Mouse (Mus musculus) midbrain, embryonic 14.5 days (tissue): ENCODE measurements at regions not wholly inside any gene's neighbourhood (a gene's known extent, or its start where the extent isn't known, plus 50 kb on each side); places are given as distances from the start of the nearest gene placed in this dataset.

ENCODE experiments used
- ATAC-seq: fragments of 200-750 bp; cut with Nextera tagmentation; 2 replicates; pipeline ENCODE4 v1.8.0; 2017; ENCODE audit warnings: moderate number of reproducible peaks, moderate library complexity; ENCODE audit not compliant: low FRiP score, low TSS enrichment
- DNase-seq: peaks from one replicate; pipeline ENCODE4 v3.0.0-alpha.2; 2015
- H3K27ac ChIP-seq: fragments of 300-500 bp; sonication (generic); replicated peaks from 2 replicates; pipeline ENCODE4 v1.5.1; 2014; ENCODE audit warnings: mild to moderate bottlenecking, low read depth, low read length, moderate library complexity
- H3K27me3 ChIP-seq: fragments of 300-500 bp; sonication (generic); 2 replicates; pipeline ENCODE4 v1.6.1; 2014; ENCODE audit warnings: low read length, control low read depth, mixed read lengths; ENCODE audit not compliant: control insufficient read depth, insufficient read depth
- H3K36me3 ChIP-seq: fragments of 300-500 bp; sonication (generic); 2 replicates; pipeline ENCODE4 v1.6.1; 2014; ENCODE audit warnings: low read length, control low read depth; ENCODE audit not compliant: control insufficient read depth, insufficient read depth
- H3K4me1 ChIP-seq: fragments of 300-500 bp; sonication (generic); 2 replicates; pipeline ENCODE4 v1.6.1; 2014; ENCODE audit warnings: mild to moderate bottlenecking, antibody characterized with exemption, low read length, control low read depth; ENCODE audit not compliant: control insufficient read depth, insufficient read depth
- H3K4me2 ChIP-seq: fragments of 300-500 bp; sonication (generic); 2 replicates; pipeline ENCODE4 v1.6.1; 2014; ENCODE audit warnings: mild to moderate bottlenecking, low read length, moderate library complexity
- H3K4me3 ChIP-seq: fragments of 300-500 bp; sonication (generic); replicated peaks from 2 replicates; pipeline ENCODE4 v1.5.1; 2014; ENCODE audit warnings: low read depth, low read length
- H3K9ac ChIP-seq: fragments of 300-500 bp; sonication (generic); replicated peaks from 2 replicates; pipeline ENCODE4 v1.6.1; 2014; ENCODE audit warnings: mild to moderate bottlenecking, low read length, moderate library complexity
- H3K9me3 ChIP-seq: fragments of 300-500 bp; sonication (generic); 2 replicates; pipeline ENCODE4 v1.6.1; 2016; ENCODE audit warnings: low read length, control low read depth, mixed read lengths; ENCODE audit not compliant: control insufficient read depth
- WGBS: fragments of 180-500 bp; shearing (Covaris S2); extraction: QIAGEN DNeasy Blood & Tissue Kit; methylation state at CpG from one replicate; pipeline ENCODE4 v1.1.7; 2014; 5-methylcytosine and 5-hydroxymethylcytosine counted together

DNA sequence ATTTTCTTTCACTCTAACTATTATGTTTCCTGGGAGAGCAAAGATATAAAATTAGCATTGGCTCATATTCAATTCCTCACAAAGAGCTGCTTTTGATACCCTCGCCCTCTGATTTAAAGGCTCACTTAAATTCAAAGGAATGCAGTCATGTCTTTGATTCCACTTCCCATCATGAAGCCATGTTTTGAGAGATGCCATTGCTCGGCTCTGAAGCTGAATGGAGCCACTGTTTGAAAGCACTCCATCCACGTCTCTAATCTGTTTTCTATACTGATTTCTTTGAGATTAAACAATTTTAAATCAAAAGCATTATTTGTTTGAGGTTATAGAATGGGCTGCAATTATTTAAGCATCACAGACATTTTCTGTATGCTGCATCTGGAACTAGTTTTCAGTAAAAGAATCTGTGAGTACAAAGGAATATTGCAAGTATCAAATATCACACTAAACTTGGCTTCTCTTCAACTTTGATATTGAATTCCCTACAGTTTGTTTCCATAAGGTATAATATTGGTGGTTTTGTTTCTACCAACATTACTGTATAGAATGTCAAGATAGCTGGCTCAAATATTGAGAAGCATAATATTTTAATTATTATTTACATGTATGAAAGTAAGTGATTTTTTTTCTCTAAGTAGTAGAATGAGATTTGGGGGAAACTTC is 126.4 kb downstream of the Rpl10l start:
- Histone ChIP-seq H3K27me3 (no peaks in the 10 kb centered on the region), H3K36me3 (no peaks in the 10 kb centered on the region), H3K4me2 (no peak overlapping the region), H3K4me1 (no peaks in the 10 kb centered on the region), H3K4me3 (no peak overlapping the region), H3K27ac (no peak overlapping the region), H3K9ac (no peak overlapping the region), H3K9me3 (no peaks in the 10 kb centered on the region)
- DNase-seq, result peak; percentile 39
- WGBS, result 7% methylated on average over 3 of the region's 3 CpGs
- ATAC-seq, result peak; percentile 47; the same call in 1 of the 2 replicates

DNA sequence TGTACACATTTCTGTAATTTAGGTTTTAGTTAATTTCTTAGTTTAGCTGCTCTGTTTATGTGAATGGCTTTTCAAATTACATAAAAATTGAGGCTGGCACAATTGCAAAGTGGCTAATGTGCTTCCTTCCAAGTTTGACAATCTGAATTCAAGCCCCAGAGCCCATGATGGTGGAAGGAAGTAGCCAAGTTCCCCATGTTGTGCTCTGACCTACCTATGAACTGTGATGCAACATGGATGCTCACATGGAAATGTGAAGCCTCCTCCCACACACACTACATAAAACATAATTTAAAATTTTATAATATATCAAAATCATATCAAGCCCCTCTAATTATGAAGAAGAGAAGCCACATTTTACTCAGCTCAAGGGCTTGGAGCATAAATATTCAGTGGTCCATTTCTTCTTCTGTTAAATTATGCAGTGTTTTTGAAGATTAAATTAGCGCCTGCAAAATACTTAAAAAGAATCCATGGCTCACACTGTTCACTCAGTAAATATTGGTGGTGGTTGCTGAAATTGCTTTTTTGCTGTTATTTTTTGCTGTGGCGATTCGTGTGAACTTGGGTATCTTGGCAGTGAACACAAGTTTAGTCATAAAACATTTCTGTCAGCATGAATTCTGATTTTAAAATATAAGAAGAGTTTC is 127.1 kb downstream of the Rpl10l start:
- no peaks in the 10 kb centered on the region for H3K9me3 ChIP-seq
- no peaks in the 10 kb centered on the region for H3K27me3 ChIP-seq
- WGBS, result 54% methylated on average over 3 of the region's 3 CpGs
- no peak overlapping the region for H3K27ac ChIP-seq
- no peaks in the 10 kb centered on the region for H3K36me3 ChIP-seq
- peak; percentile 42; the same call in 1 of the 2 replicates for ATAC-seq
- no peaks in the 10 kb centered on the region for H3K4me1 ChIP-seq
- no peak overlapping the region for H3K4me3 ChIP-seq
- peak; percentile 7 for DNase-seq
- no peak overlapping the region for H3K9ac ChIP-seq
- no peak overlapping the region for H3K4me2 ChIP-seq

GRCm38 (mm10) chr12:66130909-66131308 is 153.3 kb downstream of the Rpl10l start:
- Histone ChIP-seq H3K36me3 (no peaks in the 10 kb centered on the region), H3K4me1 (no peaks in the 10 kb centered on the region), H3K27ac (no peak overlapping the region), H3K4me2 (no peak overlapping the region), H3K4me3 (no peak overlapping the region), H3K9ac (no peak overlapping the region), H3K27me3 (no peaks in the 10 kb centered on the region), H3K9me3 (no peaks in the 10 kb centered on the region)
- ATAC-seq (no peak), DNase-seq (peak; percentile 74)
- WGBS, result 47% methylated on average over 1 of the region's 1 CpGs

GRCm38 (mm10) chr12:66119565-66119964 is 164.6 kb downstream of the Rpl10l start:
- no peaks in the 10 kb centered on the region for H3K36me3 ChIP-seq
- no peaks in the 10 kb centered on the region for H3K4me1 ChIP-seq
- no peaks in the 10 kb centered on the region for H3K9me3 ChIP-seq
- DNase-seq (peak; percentile 11), ATAC-seq (no peak)
- WGBS, result 12% methylated on average over 1 of the region's 1 CpGs
- H3K27me3 ChIP-seq, result no peaks in the 10 kb centered on the region
- no peak overlapping the region for H3K27ac ChIP-seq
- H3K9ac ChIP-seq, result no peak overlapping the region
- no peak overlapping the region for H3K4me2 ChIP-seq
- no peak overlapping the region for H3K4me3 ChIP-seq

DNA sequence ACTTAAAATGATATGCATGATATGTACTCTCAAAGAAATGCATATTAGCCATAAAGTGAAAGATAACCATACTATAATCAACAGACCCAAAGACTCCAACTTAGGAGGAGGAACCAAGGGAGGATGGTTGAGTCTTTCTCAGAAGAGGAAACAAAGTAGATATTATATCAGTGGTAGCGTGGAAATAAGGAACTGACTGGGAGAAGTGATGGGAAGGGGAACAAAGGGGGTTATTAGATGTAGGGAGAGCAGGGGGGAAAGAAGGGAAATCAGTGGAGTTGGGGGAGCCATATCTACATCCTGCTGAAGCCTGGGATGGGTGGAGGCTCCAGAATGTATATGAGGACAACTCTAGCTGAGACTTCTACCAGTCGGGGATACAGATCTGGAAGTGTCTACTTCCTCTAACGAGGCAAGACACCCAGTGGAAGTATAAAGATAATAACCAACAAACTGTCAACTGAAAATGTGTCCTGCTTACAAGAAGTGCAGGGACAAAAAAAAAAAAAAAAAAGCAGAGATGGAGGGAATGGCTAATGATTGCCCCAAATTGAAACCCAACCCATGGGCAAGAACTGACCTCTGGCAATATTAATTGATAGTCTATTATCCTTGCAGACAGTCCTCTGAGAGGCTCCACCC is 193.3 kb downstream of the Rpl10l start:
- H3K9ac ChIP-seq, result no peak overlapping the region
- no peaks in the 10 kb centered on the region for H3K27me3 ChIP-seq
- no peak for DNase-seq
- no peak overlapping the region for H3K4me2 ChIP-seq
- H3K27ac ChIP-seq, result no peak overlapping the region
- WGBS, result 89% methylated on average over 3 of the region's 3 CpGs
- no peaks in the 10 kb centered on the region for H3K4me1 ChIP-seq
- no peak for ATAC-seq
- no peak overlapping the region for H3K4me3 ChIP-seq
- no peaks in the 10 kb centered on the region for H3K36me3 ChIP-seq
- no peaks in the 10 kb centered on the region for H3K9me3 ChIP-seq

DNA sequence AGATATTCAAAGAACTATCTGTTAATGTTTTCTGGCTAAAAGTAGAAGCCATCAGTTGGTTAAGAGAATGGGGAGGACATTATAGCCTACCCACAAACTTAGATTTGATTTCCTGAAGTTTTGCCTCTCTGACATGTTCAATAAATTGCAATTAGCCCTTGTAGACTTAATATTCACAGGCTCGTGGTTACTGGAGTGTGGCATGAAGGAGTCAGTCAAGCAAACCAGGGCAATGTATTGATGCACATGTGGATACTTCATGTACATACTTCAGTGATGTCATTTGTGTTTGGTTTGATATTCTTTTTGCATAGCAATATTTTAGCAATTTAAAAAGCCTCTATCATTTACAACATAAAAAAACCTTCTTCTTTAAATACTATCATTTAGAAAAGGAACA is 223.9 kb downstream of the Rpl10l start:
- no peak overlapping the region for H3K9ac ChIP-seq
- no peaks in the 10 kb centered on the region for H3K36me3 ChIP-seq
- H3K4me2 ChIP-seq, result no peak overlapping the region
- H3K27me3 ChIP-seq, result no peaks in the 10 kb centered on the region
- WGBS, result 60% methylated on average over 1 of the region's 1 CpGs
- H3K4me1 ChIP-seq, result no peaks in the 10 kb centered on the region
- no peak overlapping the region for H3K27ac ChIP-seq
- DNase-seq, result no peak
- H3K4me3 ChIP-seq, result no peak overlapping the region
- ATAC-seq, result no peak
- H3K9me3 ChIP-seq, result no peaks in the 10 kb centered on the region

- Histone ChIP-seq H3K27me3 (no peaks in the 10 kb centered on the region), H3K36me3 (no peaks in the 10 kb centered on the region), H3K4me2 (no peak overlapping the region), H3K4me3 (no peak overlapping the region), H3K27ac (no peak overlapping the region), H3K9ac (no peak overlapping the region), H3K4me1 (no peaks in the 10 kb centered on the region), H3K9me3 (no peaks in the 10 kb centered on the region)
- WGBS, result 62% methylated on average over 2 of the region's 2 CpGs
- ATAC-seq (peak; percentile 34; the same call in 1 of the 2 replicates), DNase-seq (peak; percentile 56)
Measured at GRCm38 (mm10) chr12:66055206-66055605, 229.0 kb downstream of the Rpl10l start.

DNA sequence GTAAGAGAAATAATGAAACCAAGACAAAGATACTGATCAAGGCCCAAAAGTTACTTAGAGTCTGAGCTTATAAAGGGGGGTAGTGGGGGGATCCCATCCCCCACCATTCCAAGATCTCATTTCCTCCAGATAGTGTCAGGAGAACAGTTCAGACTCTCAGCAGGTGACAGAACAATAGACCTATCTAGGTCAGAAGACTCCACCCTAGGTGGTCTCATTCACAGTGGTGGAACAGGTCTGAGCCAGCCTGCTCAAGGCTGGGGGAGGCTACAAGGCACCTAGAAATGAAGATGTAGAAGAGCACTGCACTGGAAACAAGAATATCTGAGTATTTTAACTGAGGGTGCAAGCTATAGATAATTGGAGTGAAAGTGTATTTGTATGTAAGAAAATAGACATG is 235.3 kb downstream of the Rpl10l start:
- no peak for ATAC-seq
- Histone ChIP-seq H3K4me3 (no peak overlapping the region), H3K9ac (no peak overlapping the region), H3K27me3 (no peaks in the 10 kb centered on the region), H3K4me2 (no peak overlapping the region), H3K9me3 (no peaks in the 10 kb centered on the region), H3K4me1 (no peaks in the 10 kb centered on the region), H3K27ac (no peak overlapping the region), H3K36me3 (no peaks in the 10 kb centered on the region)
- no peak for DNase-seq

GRCm38 (mm10) chr12:66036281-66036680 is 247.9 kb downstream of the Rpl10l start:
- WGBS, result 87% methylated on average over 2 of the region's 2 CpGs
- no peak for ATAC-seq
- no peak for DNase-seq

More at GRCm38 (mm10) chr12:66036281-66036680, 247.9 kb downstream of the Rpl10l start:
- Histone ChIP-seq H3K27me3 (no peaks in the 10 kb centered on the region), H3K36me3 (no peaks in the 10 kb centered on the region), H3K4me1 (no peaks in the 10 kb centered on the region), H3K4me3 (no peak overlapping the region), H3K9me3 (no peaks in the 10 kb centered on the region), H3K9ac (no peak overlapping the region), H3K27ac (no peak overlapping the region), H3K4me2 (no peak overlapping the region)
